Mouse (Mus musculus): ENCODE measurements around the gene Clptm1.
A peak's percentile ranks its signal among the peaks of the same experiment; 100 is the strongest.
"Not testable (repeated sequence)": the region's sequence is repeated elsewhere in the genome, so short reads cannot be mapped to it uniquely, and the experiment has no call there.

Clptm1 gene

GRCm38 (mm10) chr7:19691873-19692865 is 27.3 kb upstream of the Clptm1 start, which contains the start of gene Apoc1:
TSS of gene Apoc1 (minus strand) at chr7:19692660.
- DNase-seq: no peak

- DNase-seq: no peak
These were observed 26.6 kb upstream of the Clptm1 start for GRCm38 (mm10) chr7:19691434-19691833.

GRCm38 (mm10) chr7:19690845-19691244 is 26.0 kb upstream of the Clptm1 start:
- no peak for DNase-seq

DNA sequence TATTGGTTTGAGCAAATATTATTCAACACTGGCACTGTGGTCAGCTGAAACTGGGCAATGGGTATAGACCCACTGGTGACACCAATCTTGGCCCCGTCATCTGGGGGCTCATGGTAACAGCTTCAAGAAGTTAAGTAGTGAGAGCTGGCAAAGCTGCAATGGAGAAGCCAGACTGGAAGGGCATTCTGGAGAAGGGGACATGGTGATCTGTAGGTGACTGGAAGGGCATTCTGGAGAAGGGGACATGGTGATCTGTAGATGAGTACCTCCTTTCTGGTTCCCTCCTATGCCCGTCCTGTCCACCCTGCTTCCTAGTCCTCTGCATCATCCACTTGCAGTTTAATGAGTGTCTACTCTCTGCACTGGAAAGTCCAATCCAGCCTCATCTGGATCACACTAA is 23.8 kb upstream of the Clptm1 start:
- no peak for DNase-seq

DNA sequence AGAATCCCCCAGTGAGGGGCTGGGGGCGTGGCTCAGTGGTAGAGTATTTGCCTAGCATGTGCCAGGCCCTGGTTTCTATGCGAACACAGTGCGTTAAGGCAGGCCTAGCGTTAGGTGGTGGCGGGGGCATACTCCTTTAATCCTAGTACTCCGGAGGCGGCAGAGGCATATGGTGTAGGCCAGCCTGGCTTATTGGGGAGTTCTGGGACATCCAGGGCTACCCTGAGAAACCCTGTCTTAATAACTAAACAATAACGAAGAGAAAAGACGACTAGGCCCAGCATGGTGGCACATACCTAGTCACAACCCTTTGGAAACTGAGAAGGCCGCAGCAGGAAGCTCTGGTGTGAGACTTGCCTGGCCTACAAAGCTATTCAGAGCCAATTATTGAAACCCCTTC is 23.3 kb upstream of the Clptm1 start:
- no peak for DNase-seq

- DNase-seq: not testable (repeated sequence)
These were observed 22.2 kb upstream of the Clptm1 start for GRCm38 (mm10) chr7:19686927-19687583.

- no peak for DNase-seq
These were observed 21.7 kb upstream of the Clptm1 start for GRCm38 (mm10) chr7:19686521-19686920.

DNA sequence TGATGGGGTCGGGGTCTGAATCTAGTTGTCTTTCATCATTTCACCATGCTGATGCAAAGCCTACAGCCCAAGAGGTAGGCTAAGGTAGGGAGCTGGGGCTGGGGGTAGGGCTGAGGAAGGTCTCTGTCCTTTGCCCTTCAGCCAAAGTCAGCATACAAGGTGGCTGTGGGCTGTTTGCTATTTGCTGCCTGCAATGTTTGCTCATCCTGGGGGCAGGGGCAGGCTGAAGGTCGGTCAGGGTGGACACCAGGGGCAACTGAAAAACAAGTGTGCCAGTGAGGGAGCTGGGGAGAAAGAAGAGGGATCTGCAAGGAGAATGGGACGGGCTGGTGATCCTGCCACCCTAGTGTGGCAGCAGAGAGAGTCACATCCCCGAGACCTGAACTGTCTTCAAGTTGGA is 20.5 kb upstream of the Clptm1 start:
- no peak for DNase-seq

DNA sequence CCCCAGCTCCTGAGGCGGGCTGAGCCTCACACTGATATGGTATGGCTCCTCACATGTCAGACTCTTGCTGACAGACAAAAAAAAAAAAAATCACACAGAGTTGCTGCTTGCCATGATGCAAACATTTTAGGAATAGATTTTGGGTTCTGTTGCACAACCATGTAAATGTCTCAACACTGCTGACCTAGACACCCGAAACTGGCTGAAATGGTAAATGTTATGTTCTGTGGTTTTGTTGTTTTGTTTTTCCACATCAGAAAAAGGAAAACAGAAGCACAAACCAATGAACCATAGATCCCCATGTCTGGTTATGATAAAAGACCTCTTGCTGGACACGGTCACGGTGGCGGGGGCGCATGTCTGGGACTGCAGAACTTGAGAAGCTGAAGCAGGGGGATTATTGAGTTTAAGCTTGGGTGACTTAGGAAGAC is 19.0 kb upstream of the Clptm1 start:
- no peak for DNase-seq

DNA sequence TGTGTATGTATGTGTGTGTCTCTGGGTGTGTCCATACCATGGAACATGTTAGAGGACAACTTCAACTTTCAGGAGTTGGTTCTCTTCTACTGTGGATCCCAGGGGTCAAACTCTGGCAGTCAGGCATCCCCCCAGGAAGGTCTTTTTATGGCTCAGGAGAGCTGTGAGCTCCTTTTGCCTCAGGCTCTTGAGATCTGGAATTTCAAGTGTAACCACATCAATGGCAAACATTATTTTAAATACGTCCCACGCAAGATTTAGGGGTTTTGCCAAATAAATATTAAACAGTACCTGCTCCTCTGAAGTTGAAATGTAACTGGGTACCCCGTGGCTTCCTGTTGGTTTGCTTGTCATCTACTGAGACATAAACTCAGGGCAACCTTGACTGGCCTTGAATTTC is 18.1 kb upstream of the Clptm1 start:
- DNase-seq: no peak

GRCm38 (mm10) chr7:19681202-19681694 is 16.4 kb upstream of the Clptm1 start, which contains the start of the genes Gm44805 and Apoc4:
TSS of gene Gm44805 (minus strand) at chr7:19681423.
TSS of gene Apoc4 (minus strand) at chr7:19681479.
- no peak for DNase-seq

DNA sequence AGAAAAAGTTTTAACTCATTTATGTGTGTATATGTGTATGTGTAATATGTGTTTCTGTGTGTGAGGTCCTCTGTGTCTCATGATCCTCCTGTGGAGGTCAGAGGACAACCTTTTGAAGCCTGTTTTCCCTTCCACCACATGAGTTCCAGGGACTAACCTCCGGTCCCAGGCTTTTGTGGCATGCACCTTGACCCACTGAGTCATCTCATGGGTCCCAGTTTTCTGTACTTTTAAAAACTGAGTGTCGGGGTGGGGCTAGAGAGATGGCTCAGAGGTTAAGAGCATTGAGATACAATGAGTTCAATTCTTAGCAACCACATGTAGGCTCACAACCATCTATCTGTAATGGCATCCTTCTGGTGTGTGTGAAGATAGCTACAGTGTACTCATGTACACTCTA is 15.9 kb upstream of the Clptm1 start:
- DNase-seq: no peak

GRCm38 (mm10) chr7:19678901-19679300 is 14.1 kb upstream of the Clptm1 start:
- DNase-seq: no peak

DNA sequence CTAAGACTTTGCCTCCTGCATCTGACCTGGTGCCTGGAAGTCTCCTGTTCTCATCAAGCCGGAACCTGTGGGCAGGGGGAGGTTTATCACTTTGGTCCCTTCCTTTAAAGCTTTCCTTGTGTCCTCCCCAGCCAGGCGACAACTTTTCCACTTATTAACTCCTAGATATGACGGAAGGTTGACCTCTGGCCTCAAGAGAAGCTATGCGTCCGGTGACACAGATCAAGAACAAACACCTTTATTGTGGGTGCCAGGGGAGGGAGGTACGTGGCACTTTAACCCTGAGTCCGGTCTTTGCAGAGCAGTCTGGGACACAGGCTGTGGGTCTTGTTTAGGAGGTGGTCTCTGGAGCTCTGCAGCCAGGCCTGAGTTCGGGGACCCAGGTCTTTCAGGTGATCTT is 13.0 kb upstream of the Clptm1 start, which contains the start of gene Apoc2:
Apoc2 (minus strand) TSS at position 70 of the 400 bp plus-strand sequence.
- no peak for DNase-seq

- no peak for DNase-seq
These were observed 11.8 kb upstream of the Clptm1 start for GRCm38 (mm10) chr7:19676662-19677061.

GRCm38 (mm10) chr7:19675824-19676223 is 11.0 kb upstream of the Clptm1 start:
- no peak for DNase-seq

DNA sequence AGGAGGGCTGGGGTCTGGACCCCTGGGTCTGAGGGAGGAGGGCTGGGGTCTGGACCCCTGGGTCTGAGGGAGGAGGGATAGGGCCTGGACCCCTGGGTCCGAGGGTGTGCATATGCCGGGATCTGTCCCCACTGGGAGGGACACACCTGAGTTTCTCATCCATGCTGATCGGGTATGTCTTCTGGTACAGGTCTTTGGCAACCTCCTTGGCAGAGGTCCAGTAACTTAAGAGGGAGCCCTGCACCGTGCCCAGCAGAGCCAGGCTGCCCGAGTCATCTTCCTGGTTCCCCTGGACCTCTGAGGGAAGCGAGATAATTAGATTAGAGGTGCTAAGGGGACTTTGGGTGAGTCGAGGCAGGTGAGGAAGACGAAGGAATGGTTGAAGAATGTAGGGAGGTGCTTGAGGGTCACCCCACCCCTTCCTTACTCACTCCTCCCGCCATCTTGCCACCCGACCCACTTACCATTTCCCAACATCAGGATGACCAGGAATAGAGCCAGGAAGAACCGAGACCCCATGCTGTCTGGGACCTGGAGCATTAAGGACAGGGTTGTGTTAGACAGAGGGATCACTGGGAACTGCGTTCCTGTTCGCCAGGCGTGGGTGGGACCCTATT is 8.4 kb upstream of the Clptm1 start:
- DNase-seq: no peak

GRCm38 (mm10) chr7:19671511-19671910 is 6.7 kb upstream of the Clptm1 start:
- no peak for DNase-seq

DNA sequence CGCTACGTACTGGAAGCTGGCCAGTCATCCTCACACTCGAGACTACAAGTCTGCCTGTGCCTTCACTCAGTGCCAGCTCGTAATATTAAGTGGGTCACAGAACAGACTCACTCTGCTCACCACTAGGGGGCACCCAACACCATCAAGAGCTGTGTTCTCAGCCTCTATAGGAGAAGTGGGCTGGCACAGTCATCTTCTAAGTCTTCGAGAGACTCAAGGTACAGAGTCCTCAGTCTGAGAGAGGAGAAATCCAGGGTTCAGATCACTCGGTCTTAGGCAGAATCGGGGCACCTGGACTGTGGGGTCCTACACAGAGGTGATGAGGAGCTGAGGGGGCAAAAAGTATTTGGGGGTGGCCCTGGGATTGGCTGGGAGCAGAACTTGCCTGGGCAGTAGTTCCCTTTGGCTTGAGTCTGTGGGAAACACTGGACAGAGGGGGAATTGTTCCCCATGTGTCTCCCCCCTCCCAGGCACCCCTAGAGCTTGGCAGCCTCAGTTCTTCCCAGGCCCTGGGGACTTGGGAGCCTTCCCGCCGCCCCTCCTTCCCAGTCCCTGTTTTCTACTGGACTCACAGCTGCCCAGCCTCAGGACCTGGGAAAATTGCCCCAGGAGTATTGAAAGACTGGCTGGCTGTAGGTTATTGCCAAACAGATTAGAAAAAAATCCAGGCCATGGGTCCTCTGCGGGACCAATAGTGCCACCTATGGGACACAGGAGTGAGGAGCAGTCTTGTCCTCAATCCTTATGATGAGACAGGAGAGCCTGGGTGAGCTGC is 4.3 kb upstream of the Clptm1 start:
- DNase-seq: peak; percentile 90

- no peak for DNase-seq
These were observed 2.6 kb upstream of the Clptm1 start for GRCm38 (mm10) chr7:19667434-19667833.

DNA sequence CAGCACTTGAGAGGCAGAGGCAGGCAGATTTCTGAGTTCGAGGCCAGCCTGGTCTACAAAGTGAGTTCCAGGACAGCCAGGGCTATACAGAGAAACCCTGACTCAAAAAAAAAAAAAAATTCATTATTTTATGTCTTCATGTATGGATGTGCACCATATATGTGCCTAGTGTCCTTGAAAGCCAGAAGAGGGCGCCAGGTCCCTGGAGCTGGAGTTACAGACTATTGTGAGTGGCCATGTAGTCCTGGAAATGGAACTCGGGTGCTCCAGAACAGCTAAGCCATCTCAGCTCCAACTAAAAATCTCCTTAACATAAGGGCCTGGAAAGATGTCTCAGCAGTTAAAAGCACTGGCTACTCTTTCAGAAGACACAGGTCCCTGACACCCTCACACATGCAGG is 1.9 kb upstream of the Clptm1 start:
- no peak for DNase-seq

- DNase-seq: no peak
These were observed 328 bp downstream of the Clptm1 start for GRCm38 (mm10) chr7:19664455-19664954.

Measured in thymus, postnatal 25 days (tissue).